Mouse (Mus musculus) large intestine, adult 2 months (tissue): ENCODE measurements around the gene Accsl. TPM values are rescaled to one million over a fixed set of nuclear protein-coding genes. Genes with fewer than 3 reads are reported as not detected.

Source experiments
- DNase-seq: peaks from one replicate; pipeline ENCODE4 v3.0.0-alpha.2; 2012; ENCODE audit warnings: low read depth, low spot score
- WGBS: fragments of 180-500 bp; shearing (Covaris S2); methylation state at CpG from one replicate; pipeline ENCODE4 v1.1.7; 2018; 5-methylcytosine and 5-hydroxymethylcytosine counted together
- polyA plus RNA-seq: library from polyadenylated mRNA; depleted of rRNA; stranded (reverse); fragments of >200 nt; gene quantifications from 2 replicates; pipeline ENCODE4 v1.2.3, GENCODE M21; 2012

Accsl gene
- polyA plus RNA-seq, 1 experiment, result 0.27 TPM

DNA sequence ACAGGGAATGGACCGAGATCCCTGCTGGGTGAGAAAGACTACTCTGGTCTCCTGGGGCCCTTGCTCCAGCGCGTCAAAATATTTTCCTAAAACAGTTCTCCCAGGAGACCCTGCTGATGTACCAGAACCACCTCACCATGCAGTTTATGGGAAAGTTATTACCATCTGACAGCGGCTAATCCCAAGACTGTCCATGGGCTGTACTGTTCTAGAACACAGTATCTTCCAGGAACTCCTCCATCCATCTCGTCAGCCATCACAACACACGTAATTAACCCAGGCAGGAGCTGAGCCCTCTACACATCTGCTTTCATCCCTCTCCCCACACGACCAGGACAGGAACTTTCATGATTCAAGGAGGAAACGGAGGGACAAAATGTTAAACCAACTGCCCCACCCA, 11.5 kb upstream of the Accsl start:
- DNase-seq, result no peak
- 57% methylated on average over 8 of the region's 8 CpGs for whole genome bisulfite sequencing

DNA sequence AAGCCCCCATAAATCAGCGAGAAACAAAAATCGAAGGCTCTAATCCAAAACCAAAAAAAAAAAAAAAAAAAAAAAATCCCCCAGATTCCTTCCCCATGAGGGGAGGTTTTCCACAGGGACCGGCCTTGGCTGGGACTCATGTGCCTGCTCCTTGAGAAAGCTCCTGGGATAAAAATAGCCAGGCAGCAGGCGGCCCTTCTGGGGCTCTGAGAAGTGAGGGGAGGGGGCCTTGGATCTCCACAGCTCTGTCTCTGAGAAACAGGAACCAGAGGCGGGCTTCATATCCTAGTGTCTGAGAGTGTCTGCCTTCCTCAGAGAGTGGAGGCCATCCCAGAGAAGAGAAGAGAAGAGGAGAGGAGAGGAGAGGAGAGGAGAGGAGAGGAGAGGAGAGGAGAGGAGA, 8.0 kb upstream of the Accsl start:
- DNase-seq, result no peak
- WGBS, result 53% methylated on average over 5 of the region's 5 CpGs

DNA sequence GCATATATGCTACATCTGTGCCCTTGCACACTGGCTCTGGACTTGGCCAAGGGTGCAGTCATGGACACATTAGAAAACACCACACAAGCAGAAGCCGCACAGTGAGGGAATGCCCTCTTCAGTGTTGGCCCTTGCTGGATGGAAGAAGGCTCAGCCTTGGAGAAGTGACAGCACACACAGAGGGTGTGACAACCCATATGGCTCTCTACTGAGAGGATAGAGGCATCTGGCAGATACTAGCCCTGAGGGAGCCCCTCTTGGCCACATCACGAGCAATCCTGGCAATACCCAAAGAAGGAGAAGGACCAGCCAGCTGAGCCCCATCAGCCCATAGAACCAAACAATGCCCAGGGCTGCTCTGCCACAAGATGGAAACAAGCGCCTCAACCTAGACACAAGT, 5.6 kb upstream of the Accsl start:
- WGBS, result 91% methylated on average over 3 of the region's 3 CpGs
- DNase-seq, result no peak

DNA sequence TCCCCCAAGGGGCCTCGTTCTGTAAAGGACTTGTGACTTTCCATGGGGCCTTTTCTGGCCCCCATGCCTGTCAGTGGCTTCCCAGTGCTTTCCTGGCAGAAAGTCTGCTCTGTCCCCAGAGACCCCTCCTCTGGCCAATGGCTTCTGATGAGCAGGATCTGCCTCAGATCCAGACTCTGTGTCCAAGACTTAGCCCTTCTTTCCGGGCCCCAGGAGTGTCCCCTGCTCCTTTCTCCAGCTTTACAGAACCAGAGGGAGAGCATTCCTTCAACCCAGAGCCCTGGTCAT, 5.2 kb upstream of the Accsl start:
- DNase-seq, result no peak
- WGBS, result 23% methylated on average over 2 of the region's 2 CpGs

DNA sequence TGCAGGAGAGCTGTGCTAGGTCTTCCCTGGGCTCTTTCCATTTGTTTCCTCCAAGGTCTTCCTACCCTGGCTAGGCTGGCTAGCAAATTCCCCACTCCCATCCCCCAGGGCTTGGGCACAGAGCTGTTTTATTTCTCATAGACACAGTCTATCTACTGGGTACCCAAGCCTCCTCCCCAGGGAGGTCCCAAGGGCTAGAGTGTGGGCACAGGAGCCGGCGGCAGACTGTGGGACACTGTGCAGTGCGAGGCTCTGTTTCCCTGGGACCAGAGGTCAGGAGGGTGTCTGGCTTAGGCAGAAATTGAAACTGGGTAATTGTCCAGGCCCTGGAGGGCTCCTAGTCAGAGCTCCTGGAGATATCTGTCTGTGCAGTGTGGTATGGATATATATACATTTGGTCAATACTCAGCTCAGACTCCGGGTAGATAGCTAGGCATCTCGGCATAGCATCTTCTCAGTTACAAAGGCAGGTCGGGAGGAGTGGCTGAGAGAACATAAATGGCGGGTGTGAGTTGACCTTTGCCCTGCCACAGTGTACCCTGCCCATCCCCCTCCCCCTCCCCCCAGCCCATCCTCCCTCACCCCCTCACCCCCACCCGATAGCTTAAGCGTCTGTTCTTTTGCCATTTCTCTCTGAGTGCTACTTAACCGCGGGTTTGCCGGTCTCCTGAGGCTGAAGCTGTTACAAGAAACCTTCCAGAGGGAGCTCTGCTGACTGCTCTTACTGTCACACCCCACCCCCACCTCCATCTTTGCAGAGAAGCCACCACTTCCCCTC, 4.7 kb upstream of the Accsl start:
- WGBS, result 18% methylated on average over 12 of the region's 12 CpGs
- DNase-seq, result no peak

DNA sequence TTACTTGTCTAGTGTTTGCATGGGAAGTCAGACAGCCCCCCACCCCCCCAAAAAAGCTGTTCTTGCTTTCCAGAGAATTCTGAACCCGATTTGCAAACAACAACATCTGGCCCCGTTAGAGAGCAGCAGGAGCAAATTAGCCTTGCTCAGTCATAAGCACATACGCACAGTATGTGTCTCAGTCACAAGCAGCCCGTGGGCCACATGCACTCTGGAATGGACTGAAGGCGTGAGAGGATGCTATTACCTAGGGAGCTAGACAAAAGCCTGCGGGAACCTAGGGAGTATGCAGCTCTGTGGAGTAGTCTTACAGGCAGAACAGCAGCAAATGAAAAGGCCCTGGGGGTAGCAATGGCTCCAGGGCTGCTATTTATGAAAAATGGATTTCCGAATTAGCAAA, 3.3 kb upstream of the Accsl start:
- 77% methylated on average over 7 of the region's 7 CpGs for WGBS
- DNase-seq, result no peak

DNA sequence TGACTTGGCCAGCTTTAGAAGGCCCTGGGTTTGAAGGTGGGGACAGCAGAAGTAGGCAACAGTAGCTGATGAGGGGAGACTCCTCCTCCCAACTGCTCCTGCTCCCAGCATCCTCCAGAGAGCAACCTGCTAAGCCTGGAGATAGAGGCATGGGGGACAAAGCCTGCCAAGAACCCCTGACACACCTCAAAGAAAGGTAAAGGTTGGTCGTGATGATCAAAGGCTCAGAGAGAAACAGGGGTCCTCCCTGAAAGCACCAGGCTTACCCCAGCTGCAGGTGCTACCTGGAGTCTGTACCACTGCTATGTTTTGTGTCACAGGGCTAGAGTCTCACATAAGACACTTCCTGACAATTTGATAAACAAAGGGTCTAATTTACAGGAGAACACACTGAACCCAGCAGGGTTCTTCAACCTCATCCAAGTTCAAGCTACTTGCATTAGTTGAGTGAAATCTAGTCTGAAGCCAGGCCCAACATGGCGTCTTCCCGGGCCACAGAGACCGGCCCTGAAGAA, 2.5 kb upstream of the Accsl start:
- WGBS, result 83% methylated on average over 4 of the region's 4 CpGs
- DNase-seq, result no peak

DNA sequence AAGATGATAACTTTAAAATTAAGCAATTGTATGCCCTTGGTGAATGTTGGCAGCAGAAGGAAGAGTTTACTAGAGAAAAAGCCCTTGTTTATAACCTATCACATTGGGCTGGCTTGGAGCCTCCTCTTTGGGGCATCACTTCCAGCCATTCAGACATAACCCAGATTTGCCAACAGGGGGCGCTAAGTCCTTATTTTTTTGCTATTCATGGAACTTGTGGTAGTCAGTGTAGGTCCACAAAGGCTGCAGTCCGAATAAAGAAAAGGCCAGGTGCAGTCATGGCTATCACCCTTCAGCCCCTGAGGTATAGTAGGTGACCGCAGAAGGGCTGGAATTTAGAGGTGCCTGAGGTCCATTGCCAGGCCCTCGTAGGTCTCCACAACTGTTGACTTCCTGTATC, 1.9 kb upstream of the Accsl start:
- 43% methylated on average over 4 of the region's 4 CpGs for WGBS
- DNase-seq, result no peak

DNA sequence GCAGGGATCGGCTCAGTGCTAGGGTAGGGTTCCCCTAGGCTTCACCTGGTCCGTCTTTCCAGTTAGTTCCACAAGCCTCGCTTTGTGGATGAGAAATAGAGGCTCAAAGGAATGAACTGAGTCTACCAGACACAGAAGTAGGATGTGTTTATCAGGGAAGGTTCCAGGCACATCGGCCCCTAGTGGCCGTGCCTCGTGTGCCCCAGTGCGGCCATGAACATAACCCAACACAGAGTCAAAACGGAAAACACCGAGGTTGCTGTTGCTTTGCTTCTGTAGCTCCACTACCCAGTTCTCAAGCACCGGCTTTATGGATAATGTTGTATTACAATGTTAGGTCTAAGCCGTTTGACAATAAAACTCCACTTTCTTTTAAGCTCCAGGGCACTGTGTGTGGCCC, 391 bp downstream of the Accsl start:
- 87% methylated on average over 11 of the region's 11 CpGs for WGBS
- no peak for DNase-seq

DNA sequence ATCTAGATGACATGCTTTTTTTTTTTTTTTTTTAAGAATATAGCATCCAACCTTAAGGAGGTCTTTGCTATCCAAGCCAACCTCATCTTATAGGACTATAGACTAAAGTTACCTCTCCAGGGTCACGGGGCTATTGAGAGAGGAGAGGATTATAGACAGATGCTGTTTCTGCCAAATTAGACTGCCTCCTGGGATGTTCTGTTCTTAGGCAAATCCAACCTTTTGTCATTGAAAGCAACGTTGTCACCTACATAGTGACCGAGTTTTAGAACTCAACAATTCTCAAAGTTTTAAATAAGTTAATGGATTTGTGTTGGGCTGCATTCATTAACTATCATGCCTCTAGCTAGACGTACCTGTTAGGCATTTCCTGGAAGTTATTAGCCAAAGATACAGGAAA, 5.7 kb downstream of the Accsl start:
- DNase-seq, result no peak
- 75% methylated on average over 4 of the region's 4 CpGs for WGBS

DNA sequence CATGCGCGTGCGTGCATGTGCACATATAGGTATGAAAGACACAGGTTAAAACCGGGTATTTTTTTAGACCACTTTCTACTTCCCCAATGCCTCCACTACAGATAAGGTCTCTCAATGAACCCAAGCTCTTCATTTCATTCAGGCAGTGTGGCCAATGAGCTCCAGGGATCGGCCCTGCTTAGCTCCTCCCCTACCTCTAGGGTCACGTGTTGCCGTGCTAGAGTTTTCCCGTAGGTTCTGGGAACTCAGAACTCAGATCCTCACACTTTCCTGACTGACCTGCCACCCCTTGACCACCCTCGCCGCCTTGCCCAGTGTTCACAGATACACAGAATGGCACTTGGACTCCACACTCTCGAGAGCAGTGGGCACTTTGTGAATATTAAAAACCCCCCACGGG, 10.1 kb downstream of the Accsl start:
- no peak for DNase-seq
- WGBS, result 69% methylated on average over 12 of the region's 12 CpGs

DNA sequence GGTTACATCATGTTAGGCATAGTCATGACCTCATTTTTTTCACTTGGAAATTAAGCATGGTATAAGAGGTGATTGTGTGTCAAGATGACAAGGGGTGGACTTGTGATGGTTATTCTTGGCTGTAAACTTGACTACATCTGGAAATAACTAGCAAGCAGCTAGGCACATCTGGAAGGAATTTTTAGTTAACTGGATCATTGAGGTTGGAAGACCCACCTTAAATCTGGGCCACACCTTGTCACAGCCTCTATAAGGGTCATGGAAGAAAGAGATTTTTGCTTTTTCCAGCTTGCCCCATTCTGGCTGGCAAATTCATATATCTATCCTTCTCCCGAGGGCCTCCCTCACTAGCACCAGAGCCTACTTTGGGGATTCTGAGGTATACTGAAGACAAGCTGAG, 17.7 kb downstream of the Accsl start:
- WGBS, result 87% methylated on average over 1 of the region's 1 CpGs
- DNase-seq, result no peak

DNA sequence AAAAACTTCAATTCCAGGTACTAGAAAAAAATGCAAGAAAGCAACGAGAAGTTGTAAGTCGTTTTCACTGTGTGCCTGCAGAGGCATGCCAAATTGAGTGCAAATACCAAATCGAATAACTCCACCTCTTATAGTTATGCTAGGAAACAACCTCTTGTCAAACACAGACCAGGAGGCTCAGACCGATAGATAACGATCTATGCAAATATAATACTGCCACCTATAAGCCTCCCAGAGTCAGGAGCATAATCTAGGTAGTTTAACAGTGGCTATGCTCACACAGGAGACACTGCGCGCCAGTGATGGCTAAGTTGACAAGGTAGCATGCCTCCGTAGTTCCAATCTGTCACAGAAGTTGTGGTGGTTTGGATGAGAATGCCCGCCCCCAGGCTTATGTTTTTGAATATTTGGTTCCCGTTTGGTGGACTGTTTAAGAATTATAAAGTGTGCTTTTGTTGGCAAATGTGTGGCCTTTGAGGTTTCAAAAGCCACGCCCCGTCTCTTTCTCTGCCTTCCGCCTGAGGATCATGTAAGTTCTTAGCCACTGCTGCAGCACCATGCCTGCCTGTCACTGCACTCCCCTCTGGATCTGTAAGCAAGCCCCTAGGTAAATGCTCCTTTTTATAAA, 18.5 kb downstream of the Accsl start:
- no peak for DNase-seq
- 14% methylated on average over 13 of the region's 13 CpGs for WGBS

DNA sequence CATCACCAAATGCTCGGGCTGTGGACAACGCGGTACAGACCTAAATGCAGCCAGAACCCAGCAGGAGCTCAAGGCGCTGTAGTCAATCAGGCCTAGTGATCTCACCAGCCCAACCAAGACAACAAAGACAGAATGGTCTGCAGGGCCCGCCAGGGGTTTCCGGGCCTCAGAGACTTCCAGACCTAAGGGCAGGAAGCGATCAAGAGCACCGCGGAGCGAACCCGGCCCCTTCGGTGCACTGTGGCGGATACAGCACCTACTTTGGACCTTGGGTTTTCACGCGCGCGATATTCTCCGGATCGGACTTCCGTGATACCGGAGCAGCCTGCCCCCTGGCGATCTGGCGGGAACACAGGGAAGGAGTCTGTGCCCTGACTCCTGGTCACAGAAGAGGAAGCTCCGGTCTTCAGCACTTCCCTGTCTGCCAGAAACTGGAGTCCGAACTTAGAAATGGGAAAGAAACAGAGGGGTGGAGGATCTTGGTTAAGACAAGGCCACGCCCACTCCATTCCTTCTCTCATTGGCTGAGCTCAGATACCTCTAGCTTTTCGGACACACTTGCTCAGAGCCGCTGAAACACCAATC, 19.4 kb downstream of the Accsl start, which contains the start of gene Accs:
Accs (minus strand) TSS at position 439 of the 585 bp plus-strand sequence.
- WGBS, result under 1% methylated on average over 28 of the region's 28 CpGs
- peak; percentile 54 for DNase-seq

DNA sequence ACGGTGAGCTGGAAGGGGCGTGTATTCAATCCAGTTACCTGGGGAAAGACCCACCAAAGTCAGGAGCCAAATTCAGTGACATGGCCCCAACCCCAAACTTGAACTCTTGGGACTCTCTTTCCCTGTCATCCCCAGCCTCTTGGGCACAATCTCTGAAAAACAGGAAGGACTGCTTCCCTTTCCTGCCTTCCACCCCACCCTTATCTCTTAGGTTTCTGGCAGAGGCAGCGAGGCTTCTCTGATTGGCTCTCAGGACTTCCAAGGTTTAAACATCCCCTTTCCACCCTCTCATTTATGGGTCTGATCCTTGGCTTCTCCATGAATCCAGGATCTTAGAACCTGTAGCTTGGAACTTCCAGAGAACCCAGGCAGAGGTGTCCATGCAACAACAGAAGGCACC, 27.6 kb downstream of the Accsl start:
- 98% methylated on average over 3 of the region's 3 CpGs for WGBS
- DNase-seq, result no peak

DNA sequence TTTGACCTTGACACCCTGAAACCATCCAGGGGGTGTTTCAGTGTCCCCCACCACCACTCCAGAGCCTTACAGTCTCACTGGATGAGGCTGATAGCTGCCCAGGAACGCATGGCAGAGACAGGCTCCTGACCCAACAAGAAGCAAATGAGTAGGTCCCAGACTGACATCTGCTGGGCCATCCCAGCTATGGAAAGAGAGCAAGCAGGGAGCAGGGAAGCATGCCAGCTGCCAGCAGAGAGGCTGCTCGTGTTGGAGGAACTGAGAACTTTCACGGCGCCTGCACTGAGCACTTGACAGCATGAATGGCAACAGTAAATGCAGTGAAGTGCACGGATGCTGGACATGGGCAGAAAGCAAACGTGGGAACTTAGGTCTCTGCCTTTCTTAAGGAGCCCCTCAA, 28.8 kb downstream of the Accsl start:
- DNase-seq, result no peak
- WGBS, result 80% methylated on average over 6 of the region's 6 CpGs

DNA sequence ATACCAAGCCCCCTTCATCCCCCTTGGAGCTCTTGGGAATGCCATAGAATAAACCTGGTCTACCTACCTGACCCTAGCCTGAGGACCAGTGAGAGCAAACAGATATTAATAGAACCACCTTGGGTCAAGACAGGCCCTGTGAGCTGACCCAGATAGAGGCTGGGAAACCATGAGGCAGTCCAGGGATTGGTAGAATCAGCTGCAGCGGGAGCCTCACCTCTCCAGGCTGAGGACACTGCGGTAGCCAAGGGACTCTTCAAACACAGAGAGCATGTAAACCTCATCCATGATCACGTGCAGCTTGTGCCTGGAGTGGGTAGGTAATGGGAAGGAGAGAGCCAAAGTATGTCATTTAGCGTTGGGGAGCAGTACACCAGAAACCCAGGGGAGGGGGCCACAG, 30.0 kb downstream of the Accsl start:
- WGBS, result 94% methylated on average over 4 of the region's 4 CpGs
- DNase-seq, result no peak

DNA sequence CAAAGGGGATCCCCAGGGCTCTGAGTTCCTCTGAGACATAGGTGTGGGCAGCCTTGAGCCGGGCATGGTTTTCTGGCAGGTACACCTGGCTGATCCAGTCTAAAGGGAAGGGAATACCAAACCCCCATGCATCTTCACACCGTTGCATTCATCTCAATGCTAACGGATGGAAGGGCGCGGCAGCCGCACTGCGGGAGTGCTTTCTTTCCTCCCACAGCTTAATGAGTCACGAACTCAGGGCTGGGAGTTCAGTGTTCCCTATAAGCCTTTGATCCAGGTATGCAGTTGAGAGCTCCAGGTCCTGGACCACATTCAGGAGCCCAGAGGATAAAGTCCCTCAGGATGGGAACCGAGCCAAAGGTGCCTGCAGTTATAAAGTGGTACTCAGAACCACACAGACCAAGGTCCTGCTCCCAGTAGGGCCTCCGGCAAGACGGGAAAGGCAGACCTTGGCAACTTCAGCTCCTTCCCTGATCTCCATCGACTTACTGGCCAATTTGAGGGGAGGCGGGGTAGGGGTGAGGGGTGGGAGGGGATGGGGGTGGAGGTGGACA, 32.6 kb downstream of the Accsl start:
- no peak for DNase-seq
- WGBS, result 43% methylated on average over 13 of the region's 13 CpGs

DNA sequence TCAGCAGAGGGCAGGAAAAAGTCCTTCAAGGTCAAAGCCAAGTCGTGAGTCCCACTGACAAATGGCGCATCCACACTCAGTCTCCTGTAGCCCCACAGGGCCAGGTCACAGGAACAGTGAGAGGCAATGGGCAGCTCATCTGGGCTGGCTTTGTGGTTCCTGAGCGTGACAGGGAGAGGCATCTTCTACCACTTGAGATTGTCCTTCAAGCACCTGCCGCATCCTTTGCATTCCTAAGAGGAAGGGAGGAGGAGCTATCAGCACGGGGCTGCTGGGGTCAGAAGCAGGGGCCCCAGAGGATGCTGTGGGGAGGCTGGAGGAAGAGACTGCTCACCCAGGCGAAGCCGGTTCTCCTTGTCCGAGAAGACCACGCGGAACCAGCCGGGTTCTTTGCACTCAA, 33.4 kb downstream of the Accsl start:
- 86% methylated on average over 11 of the region's 11 CpGs for WGBS

DNA sequence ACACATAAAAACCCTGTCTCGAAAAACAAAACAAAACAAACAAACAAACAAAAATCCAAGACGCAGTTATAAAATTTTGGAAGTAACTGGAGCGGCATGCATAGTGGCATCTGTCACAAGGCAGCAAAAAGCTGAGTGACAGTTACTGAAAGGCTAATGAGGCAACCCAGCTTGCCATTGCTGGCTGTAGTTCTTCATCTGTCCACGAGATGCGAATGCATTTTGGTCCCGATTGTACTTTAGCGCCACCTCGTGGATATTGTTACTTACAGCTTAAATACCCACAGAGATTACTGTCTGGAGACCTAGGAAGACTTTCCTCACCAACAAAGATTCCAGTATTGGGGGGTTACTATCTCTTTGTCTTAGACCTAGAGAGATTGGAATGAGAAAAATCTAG, 45.4 kb downstream of the Accsl start:
- 14% methylated on average over 8 of the region's 8 CpGs for WGBS
- DNase-seq, result peak; percentile 90

More for the DNA sequence above, 33.4 kb downstream of the Accsl start:
- no peak for DNase-seq
